Mouse (Mus musculus): Measurements from ENCODE around the gene Csde1. TPM values are rescaled to one million over a fixed set of nuclear protein-coding genes. Genes with fewer than 3 reads are reported as not detected.

Csde1 gene
- polyA plus RNA-seq (2017; shearing (Covaris generic)): 272 TPM

DNA sequence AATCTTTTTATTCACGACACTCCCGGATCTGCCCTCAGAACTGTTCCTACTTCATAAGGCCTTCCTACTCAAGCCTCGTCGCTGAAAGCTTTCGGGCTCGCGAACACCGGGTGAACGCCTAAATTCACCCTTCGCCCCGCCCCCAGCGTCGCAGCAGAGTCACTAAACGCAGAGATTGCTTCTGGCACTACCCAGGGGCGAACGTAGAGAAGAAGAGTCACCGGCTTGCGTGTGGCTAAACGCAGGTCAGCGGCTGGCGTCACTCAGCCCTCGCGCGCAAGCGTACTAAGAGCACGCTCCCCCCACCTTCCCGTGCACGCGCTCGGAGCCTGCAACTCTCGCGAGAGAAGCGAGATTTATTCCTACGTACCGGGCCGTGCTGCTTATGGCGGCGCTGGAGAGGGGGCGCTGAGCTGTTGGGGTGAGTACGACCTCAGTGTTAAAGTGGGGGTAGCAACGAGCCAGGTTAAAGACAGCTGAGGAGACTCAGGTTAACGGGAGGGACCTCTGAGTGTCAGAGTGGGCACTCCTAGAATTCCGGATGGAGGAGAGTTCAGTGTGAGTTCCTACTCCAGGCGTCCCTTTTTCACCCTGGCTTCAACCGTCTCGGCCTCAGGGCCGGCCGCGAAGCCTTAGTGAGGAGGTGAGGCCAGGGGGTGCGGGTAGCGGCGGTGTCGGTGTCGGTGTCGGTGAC lies at the start of gene Csde1:
Csde1 (plus strand) TSS at position 178 of the 694 bp plus-strand sequence.

DNA sequence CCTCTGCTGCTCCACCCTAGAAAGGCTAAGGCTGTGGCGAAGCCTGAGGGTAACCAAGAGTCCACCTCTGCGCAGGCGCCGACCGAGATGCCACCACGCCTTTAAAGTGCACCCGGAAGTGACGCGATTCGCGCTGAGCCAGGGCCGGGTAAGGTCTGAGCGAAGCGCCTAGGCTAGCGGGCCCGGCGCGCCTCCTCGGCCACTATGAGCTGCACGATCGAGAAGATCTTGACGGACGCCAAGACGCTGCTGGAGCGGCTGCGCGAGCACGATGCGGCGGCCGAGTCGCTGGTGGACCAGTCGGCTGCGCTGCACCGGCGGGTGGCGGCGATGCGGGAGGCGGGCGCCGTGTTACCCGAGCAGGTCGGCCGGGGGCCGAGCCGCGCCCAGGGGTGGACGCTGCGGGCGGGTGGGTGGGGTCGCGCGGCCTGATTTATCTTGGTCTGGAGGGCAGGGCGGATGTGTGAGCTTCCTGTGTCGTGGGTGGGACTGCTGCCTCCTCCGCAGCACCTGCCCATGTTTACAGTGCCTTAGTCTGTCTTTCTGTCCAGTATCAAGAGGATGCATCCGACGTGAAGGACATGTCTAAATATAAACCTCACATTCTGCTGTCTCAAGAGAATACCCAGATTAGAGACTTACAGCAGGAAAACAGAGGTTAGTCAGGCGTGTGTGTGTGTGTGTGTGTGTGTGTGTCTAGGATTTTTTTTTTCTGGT lies 24.5 kb upstream of the Csde1 start, which contains the start of gene Sike1:
Sike1 (plus strand) TSS at position 104 of the 717 bp plus-strand sequence.

DNA sequence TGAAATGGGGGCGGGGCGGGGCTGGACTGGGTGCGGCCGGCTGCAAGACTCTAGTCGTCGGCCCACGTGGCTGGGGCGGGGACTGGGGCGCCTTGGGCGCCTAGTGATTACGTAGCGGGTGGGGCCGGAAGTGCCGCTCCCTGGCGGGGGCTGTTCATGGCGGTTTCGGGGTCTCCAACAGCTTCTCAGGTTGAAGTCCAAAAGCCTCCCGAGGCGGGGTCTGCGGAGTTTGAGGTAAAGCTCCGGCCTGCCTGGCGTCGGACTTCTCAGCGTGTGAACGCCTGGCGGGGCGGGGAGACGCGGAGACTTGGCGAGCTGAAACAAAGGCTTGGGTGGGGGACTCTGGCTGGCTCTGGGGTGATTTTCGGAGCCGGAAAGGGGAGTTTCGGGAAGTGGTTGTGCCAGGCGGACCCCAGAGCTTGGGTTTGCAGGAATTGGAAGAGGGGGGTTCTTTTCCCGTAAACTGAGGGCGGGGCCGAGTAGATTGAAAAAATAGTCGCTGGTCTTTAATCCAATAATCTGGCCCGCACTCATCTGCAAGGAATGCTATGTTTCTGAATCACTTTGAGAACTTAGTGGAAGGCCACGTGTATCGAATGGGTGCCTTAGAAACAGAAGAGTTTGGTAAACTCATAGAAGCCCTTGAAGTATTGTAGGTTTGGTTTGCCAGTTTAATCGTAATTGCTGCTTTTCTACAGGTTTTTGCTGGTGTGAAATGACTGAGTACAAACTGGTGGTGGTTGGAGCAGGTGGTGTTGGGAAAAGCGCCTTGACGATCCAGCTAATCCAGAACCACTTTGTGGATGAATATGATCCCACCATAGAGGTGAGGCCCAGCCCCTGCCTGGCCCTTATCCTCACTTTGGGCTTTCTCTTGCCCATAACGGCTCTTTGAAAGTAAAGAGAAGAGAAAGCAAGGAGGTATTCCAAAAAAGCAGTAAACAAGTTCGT lies 38.3 kb downstream of the Csde1 start, which contains the start of gene Nras:
Nras (plus strand) TSS at position 79 of the 951 bp plus-strand sequence.

DNA sequence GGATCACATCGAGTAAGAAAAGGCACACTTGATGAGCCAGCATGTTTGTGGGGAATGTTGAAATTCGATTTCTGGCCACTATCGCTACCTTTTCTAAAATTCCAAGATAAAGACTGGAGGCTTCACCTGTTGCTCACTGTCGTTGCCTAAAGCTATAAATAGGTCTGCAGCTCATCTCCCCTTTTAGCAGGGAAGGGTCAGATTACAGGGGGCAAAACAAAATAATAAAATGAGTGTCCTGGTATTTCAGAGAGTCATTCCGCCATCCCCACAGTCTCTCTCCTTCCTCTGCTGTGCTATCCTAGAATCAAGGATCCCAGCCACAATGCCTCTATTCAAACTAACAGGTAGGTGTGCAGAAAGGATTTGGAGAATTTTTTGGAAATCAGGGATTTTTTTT lies 53.5 kb downstream of the Csde1 start, which contains the start of gene Ampd1:
Ampd1 (plus strand) TSS at position 244 of the 400 bp plus-strand sequence.

DNA sequence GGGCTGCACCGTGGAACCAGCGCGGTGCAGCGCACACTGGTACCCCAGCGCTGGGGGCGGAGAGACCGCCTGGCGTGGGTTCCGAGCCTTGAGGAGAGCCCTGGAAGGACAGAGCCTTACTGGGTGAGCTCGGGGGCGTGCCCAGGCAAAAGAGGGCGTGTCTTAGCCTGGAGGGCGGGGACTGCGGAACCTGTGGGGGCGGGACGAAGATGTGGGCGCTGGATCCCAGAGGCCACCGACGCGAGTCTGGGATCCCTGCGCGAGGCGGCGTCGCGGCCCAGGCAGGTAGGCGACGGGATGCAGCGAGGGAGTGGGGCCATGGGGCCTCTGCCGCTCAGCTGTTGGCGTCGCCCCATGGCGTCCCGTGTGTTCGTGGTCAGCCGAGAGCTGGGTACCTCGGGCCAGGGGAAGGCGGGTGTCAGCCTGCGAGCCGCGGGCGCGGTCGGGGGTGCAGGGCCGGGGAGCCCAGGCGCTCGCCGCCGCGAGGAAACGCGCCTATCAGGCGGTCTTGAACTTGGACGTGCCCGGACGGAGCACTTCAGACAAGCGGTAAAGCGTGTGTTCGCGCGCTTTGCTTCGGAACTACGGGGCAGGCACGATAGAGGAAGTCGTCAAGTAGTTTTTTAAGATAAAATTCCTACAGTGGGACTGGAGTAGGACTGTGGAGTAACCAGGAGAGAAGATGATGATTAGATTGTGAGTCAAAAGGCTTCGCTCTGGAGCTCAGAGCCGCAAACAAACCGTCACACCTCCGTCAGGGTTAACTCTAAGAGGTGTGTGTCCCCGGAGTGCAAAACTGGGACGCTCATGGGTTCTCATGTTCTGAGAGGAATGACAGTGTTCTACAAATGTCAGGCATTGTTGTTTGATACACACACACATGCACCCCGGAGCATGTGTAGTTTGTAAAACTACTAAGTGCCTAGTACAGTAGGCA lies 82.5 kb downstream of the Csde1 start, which contains the start of gene Dennd2c:
Dennd2c (plus strand) TSS at position 151 of the 937 bp plus-strand sequence.

Other genes with a start within 250 kb of the Csde1 start
- gene Tshb, start 237.7 kb upstream of the Csde1 start, polyA plus RNA-seq (2017; shearing (Covaris generic)): 0.12 TPM
- not detected for gene Sycp1, start 84.3 kb upstream of the Csde1 start, polyA plus RNA-seq (2017; shearing (Covaris generic))
- gene Nr1h5, start 56.3 kb upstream of the Csde1 start, polyA plus RNA-seq (2017; shearing (Covaris generic)): not detected
- gene Sike1, start 24.7 kb upstream of the Csde1 start, polyA plus RNA-seq (2017; shearing (Covaris generic)): 90.7 TPM
- 52.8 TPM for gene Nras, start 37.9 kb downstream of the Csde1 start, polyA plus RNA-seq (2017; shearing (Covaris generic))
- gene Ampd1, start 53.6 kb downstream of the Csde1 start, polyA plus RNA-seq (2017; shearing (Covaris generic)): 12.7 TPM
- gene Dennd2c, start 82.2 kb downstream of the Csde1 start, polyA plus RNA-seq (2017; shearing (Covaris generic)): 2.3 TPM
- gene Bcas2, start 151.2 kb downstream of the Csde1 start, polyA plus RNA-seq (2017; shearing (Covaris generic)): 148 TPM

Data from CD4-positive, CD25-positive, alpha-beta regulatory T cell (primary cell).